Mouse (Mus musculus): ENCODE results near the gene Tldc1. TPM values are rescaled to one million over a fixed set of nuclear protein-coding genes. Genes with fewer than 3 reads are reported as not detected.

Gene Tldc1
- polyA plus RNA-seq, 1 experiment from 2014 or later: 10.0 TPM

- Histone ChIP-seq H3K9me3 (replicated peaks) (no peaks in the 10 kb centered on the region), H3K4me3 (replicated peaks) (no peak overlapping the region), H3K9ac (replicated peaks) (no peak overlapping the region), H3K27ac (replicated peaks) (no peak overlapping the region), H3K4me2 (no peak overlapping the region), H3K36me3 (no peaks in the 10 kb centered on the region), H3K27me3 (replicated peaks) (no peaks in the 10 kb centered on the region), H3K4me1 (peaks cover 21% of the 10 kb centered on the region)
- WGBS: 75% methylated on average over 6 of the region's 6 CpGs
- no peak for ATAC-seq (ENCODE audit: low FRiP score)
These were observed 5.4 kb upstream of the Tldc1 start for GRCm38 (mm10) chr8:119783579-119783978.

- Histone ChIP-seq H3K4me1 (peaks cover 27% of the 10 kb centered on the region), H3K9me3 (replicated peaks) (no peaks in the 10 kb centered on the region), H3K4me2 (no peak overlapping the region), H3K4me3 (replicated peaks) (no peak overlapping the region), H3K27ac (replicated peaks) (no peak overlapping the region), H3K27me3 (replicated peaks) (no peaks in the 10 kb centered on the region), H3K9ac (replicated peaks) (no peak overlapping the region), H3K36me3 (no peaks in the 10 kb centered on the region)
- no peak for ATAC-seq (ENCODE audit: low FRiP score)
- WGBS: 5% methylated on average over 5 of the region's 5 CpGs
These were observed 4.5 kb upstream of the Tldc1 start for GRCm38 (mm10) chr8:119782715-119783114.

- Histone ChIP-seq H3K4me2 (no peak overlapping the region), H3K36me3 (no peaks in the 10 kb centered on the region), H3K4me1 (peaks cover 38% of the 10 kb centered on the region), H3K9ac (replicated peaks) (no peak overlapping the region), H3K27ac (replicated peaks) (no peak overlapping the region), H3K27me3 (replicated peaks) (no peaks in the 10 kb centered on the region), H3K4me3 (replicated peaks) (no peak overlapping the region), H3K9me3 (replicated peaks) (no peaks in the 10 kb centered on the region)
- ATAC-seq (ENCODE audit: low FRiP score): no peak
- 71% methylated on average over 4 of the region's 4 CpGs for WGBS
These were observed 3.0 kb upstream of the Tldc1 start for GRCm38 (mm10) chr8:119781086-119781840.

GRCm38 (mm10) chr8:119780402-119781049 lies 2.3 kb upstream of the Tldc1 start:
- H3K4me3 ChIP-seq (replicated peaks): no peak overlapping the region
- H3K27me3 ChIP-seq (replicated peaks): no peaks in the 10 kb centered on the region
- ATAC-seq (ENCODE audit: low FRiP score): no peak
- H3K9me3 ChIP-seq (replicated peaks): no peaks in the 10 kb centered on the region
- H3K4me2 ChIP-seq: no peak overlapping the region
- H3K36me3 ChIP-seq: no peaks in the 10 kb centered on the region
- no peak overlapping the region for H3K9ac ChIP-seq (replicated peaks)
- H3K27ac ChIP-seq (replicated peaks): no peak overlapping the region
- peaks cover 31% of the 10 kb centered on the region for H3K4me1 ChIP-seq
- WGBS: 81% methylated on average over 9 of the region's 9 CpGs

- Histone ChIP-seq H3K4me2 (peak overlapping the region; percentile 93), H3K27ac (replicated peaks) (peak overlapping the region; percentile 90), H3K9me3 (replicated peaks) (no peaks in the 10 kb centered on the region), H3K4me1 (peaks cover 29% of the 10 kb centered on the region), H3K27me3 (replicated peaks) (no peaks in the 10 kb centered on the region), H3K9ac (replicated peaks) (peak overlapping the region; percentile 37; the same call in 1 of the 2 replicates), H3K4me3 (replicated peaks) (no peak overlapping the region), H3K36me3 (no peaks in the 10 kb centered on the region)
- no peak for ATAC-seq (ENCODE audit: low FRiP score)
- 24% methylated on average over 14 of the region's 14 CpGs for WGBS
These were observed 959 bp upstream of the Tldc1 start for GRCm38 (mm10) chr8:119779013-119779737.

GRCm38 (mm10) chr8:119777765-119778164 lies 451 bp downstream of the Tldc1 start:
- Histone ChIP-seq H3K27me3 (replicated peaks) (no peaks in the 10 kb centered on the region), H3K9me3 (replicated peaks) (no peaks in the 10 kb centered on the region), H3K4me1 (peaks cover 29% of the 10 kb centered on the region), H3K36me3 (no peaks in the 10 kb centered on the region), H3K27ac (replicated peaks) (peak overlapping the region; percentile 90), H3K4me2 (peak overlapping the region; percentile 93), H3K9ac (replicated peaks) (peak overlapping the region; percentile 79), H3K4me3 (replicated peaks) (peak overlapping the region; percentile 67)
- no peak; the same call in 1 of the 2 replicates for ATAC-seq (ENCODE audit: low FRiP score)
- WGBS: 19% methylated on average over 7 of the region's 7 CpGs

GRCm38 (mm10) chr8:119776668-119777245 lies 1.5 kb downstream of the Tldc1 start:
- Histone ChIP-seq H3K4me1 (peaks cover 29% of the 10 kb centered on the region), H3K4me2 (peak overlapping the region; percentile 93; the same call in 1 of the 2 replicates), H3K27ac (replicated peaks) (no peak overlapping the region), H3K9ac (replicated peaks) (no peak overlapping the region), H3K9me3 (replicated peaks) (no peaks in the 10 kb centered on the region), H3K36me3 (0 out of 2 replicates have a peak, but pooled peaks cover 3% of the 10 kb centered on the region), H3K4me3 (replicated peaks) (no peak overlapping the region), H3K27me3 (replicated peaks) (no peaks in the 10 kb centered on the region)
- WGBS: 83% methylated on average over 7 of the region's 7 CpGs
- ATAC-seq (ENCODE audit: low FRiP score): no peak

- WGBS: 84% methylated on average over 22 of the region's 22 CpGs
- no peak overlapping the region for H3K4me2 ChIP-seq
These were observed 12.3 kb downstream of the Tldc1 start for GRCm38 (mm10) chr8:119765761-119766444.

GRCm38 (mm10) chr8:119765311-119765710 lies 12.9 kb downstream of the Tldc1 start:
- no peak overlapping the region for H3K4me2 ChIP-seq
- peaks cover 39% of the 10 kb centered on the region for H3K36me3 ChIP-seq
- H3K9me3 ChIP-seq (replicated peaks): no peaks in the 10 kb centered on the region
- H3K27me3 ChIP-seq (replicated peaks): no peaks in the 10 kb centered on the region
- no peak overlapping the region for H3K9ac ChIP-seq (replicated peaks)
- no peak overlapping the region for H3K27ac ChIP-seq (replicated peaks)
- H3K4me1 ChIP-seq: no peaks in the 10 kb centered on the region
- WGBS: 93% methylated on average over 10 of the region's 10 CpGs
- ATAC-seq (ENCODE audit: low FRiP score): no peak
- H3K4me3 ChIP-seq (replicated peaks): no peak overlapping the region

More at GRCm38 (mm10) chr8:119765761-119766444, 12.3 kb downstream of the Tldc1 start:
- Histone ChIP-seq H3K4me1 (no peaks in the 10 kb centered on the region), H3K36me3 (peaks cover 33% of the 10 kb centered on the region), H3K9ac (replicated peaks) (no peak overlapping the region), H3K27ac (replicated peaks) (no peak overlapping the region), H3K9me3 (replicated peaks) (no peaks in the 10 kb centered on the region), H3K27me3 (replicated peaks) (no peaks in the 10 kb centered on the region), H3K4me3 (replicated peaks) (no peak overlapping the region)
- ATAC-seq (ENCODE audit: low FRiP score): no peak

- H3K4me3 ChIP-seq (replicated peaks): no peak overlapping the region
- H3K27me3 ChIP-seq (replicated peaks): no peaks in the 10 kb centered on the region
- H3K27ac ChIP-seq (replicated peaks): no peak overlapping the region
- WGBS: 92% methylated on average over 21 of the region's 21 CpGs
- no peaks in the 10 kb centered on the region for H3K4me1 ChIP-seq
- no peaks in the 10 kb centered on the region for H3K9me3 ChIP-seq (replicated peaks)
- H3K36me3 ChIP-seq: peaks cover 31% of the 10 kb centered on the region
- no peak overlapping the region for H3K4me2 ChIP-seq
- no peak overlapping the region for H3K9ac ChIP-seq (replicated peaks)
- no peak for ATAC-seq (ENCODE audit: low FRiP score)
These were observed 15.7 kb downstream of the Tldc1 start for GRCm38 (mm10) chr8:119762226-119763220.

Measured in neural tube, embryonic 15.5 days (tissue).